Mouse (Mus musculus): ENCODE results near the gene Stard13. TPM values are rescaled to one million over a fixed set of nuclear protein-coding genes. Genes with fewer than 3 reads are reported as not detected.
A peak's percentile ranks its signal among the peaks of the same experiment; 100 is the strongest.

Gene Stard13
- total and polyA plus RNA-seq, 3 experiments, result not detected

- peak overlapping the region; percentile 34 to 46; a peak in 3 of 4 replicates for H3K4me3 ChIP-seq (ENCODE audit: control insufficient read depth in 1 of 2, insufficient read depth in 1 of 2, low read depth in 2 of 2, low read length in 2 of 2)
- H3K9me3 ChIP-seq (replicated peaks; ENCODE audit: insufficient read depth, low read length), result no peaks in the 10 kb centered on the region
- H3K27ac ChIP-seq (ENCODE audit: control insufficient read depth, low read depth, low read length), result no peak overlapping the region
- peaks cover 2 to 10% of the 10 kb centered on the region in 2 experiments for H3K4me1 ChIP-seq (ENCODE audit: control insufficient read depth in 1 of 2, insufficient read depth in 2 of 2, low read length in 2 of 2)
- no peaks in the 10 kb centered on the region for H3K27me3 ChIP-seq (ENCODE audit: control insufficient read depth in 1 of 2, insufficient read depth in 2 of 2, low read length in 2 of 2)
- H3K9ac ChIP-seq (ENCODE audit: control insufficient read depth, low read depth, low read length, poor library complexity, severe bottlenecking), result 0 out of 2 replicates have a peak overlapping the region, but pooled peaks have one; percentile 9
- no peak for TF ChIP-seq E2F4 (IDR thresholded peaks at IDR 0.05; ENCODE audit: borderline replicate concordance, low read depth, low read length)
- peak; percentile 75 for TF ChIP-seq ETS1 (IDR thresholded peaks at IDR 0.05; ENCODE audit: low read depth, low read length)
- peak; percentile 84 for TF ChIP-seq TCF12 (IDR thresholded peaks at IDR 0.05; ENCODE audit: low read depth, low read length)
- TF ChIP-seq POLR2AphosphoS5 (IDR thresholded peaks at IDR 0.05; ENCODE audit: borderline replicate concordance, low read depth, low read length), result no peak
- peak; percentile 63 for TF ChIP-seq GATA1 (IDR thresholded peaks at IDR 0.05; ENCODE audit: low read depth, low read length)
- no peak for TF ChIP-seq UBTF (IDR thresholded peaks at IDR 0.05; ENCODE audit: borderline replicate concordance, insufficient read depth, low read depth, low read length)
- TF ChIP-seq MAX (IDR thresholded peaks at IDR 0.05; ENCODE audit: low read length), result no peak
- peak in 1 of 2 experiments; percentile 78; a peak in 3 of 4 replicates for TF ChIP-seq EP300 (IDR thresholded peaks at IDR 0.05; ENCODE audit: low read depth in 1 of 2, low read length in 2 of 2)
- no peak for TF ChIP-seq USF1 (IDR thresholded peaks at IDR 0.05; ENCODE audit: low read depth, low read length)
- peak; percentile 43 for DNase-seq (ENCODE audit: low read depth, low spot score)
- no peaks in the 10 kb centered on the region for H3K79me2 ChIP-seq (ENCODE audit: control insufficient read depth, insufficient read depth, low read length, poor library complexity)
- peaks cover 0 to 3% of the 10 kb centered on the region in 2 experiments; a peak in 2 of 4 replicates for H3K36me3 ChIP-seq (ENCODE audit: control insufficient read depth in 1 of 2, insufficient read depth in 2 of 2, low read length in 2 of 2)
Measured at GRCm38 (mm10) chr5:151248671-151249620, 15.3 kb upstream of the Stard13 start.

- no peaks in the 10 kb centered on the region for H3K9me3 ChIP-seq (replicated peaks; ENCODE audit: insufficient read depth, low read length)
- no peak for DNase-seq (ENCODE audit: low read depth, low spot score)
- H3K9ac ChIP-seq (ENCODE audit: control insufficient read depth, low read depth, low read length, poor library complexity, severe bottlenecking), result no peak overlapping the region
- H3K4me3 ChIP-seq (ENCODE audit: control insufficient read depth in 1 of 2, insufficient read depth in 1 of 2, low read depth in 2 of 2, low read length in 2 of 2), result no peak overlapping the region; a peak in 1 of 4 replicates
- no peaks in the 10 kb centered on the region for H3K27me3 ChIP-seq (ENCODE audit: control insufficient read depth in 1 of 2, insufficient read depth in 2 of 2, low read length in 2 of 2)
- no peak for TF ChIP-seq MEF2A (IDR thresholded peaks at IDR 0.05; ENCODE audit: extremely low read depth, insufficient replicate concordance, low read depth, low read length, poor library complexity, severe bottlenecking)
- TF ChIP-seq ZNF384 (IDR thresholded peaks at IDR 0.05; ENCODE audit: low read depth, low read length), result no peak
- no peak for TF ChIP-seq CTCF (IDR thresholded peaks at IDR 0.05 in 2 of 3, conservative IDR thresholded peaks at IDR 0.05 in 1 of 3; ENCODE audit: control insufficient read depth in 1 of 3, insufficient read depth in 1 of 3, low read depth in 2 of 3, low read length in 3 of 3, poor library complexity in 1 of 3, severe bottlenecking in 1 of 3)
- TF ChIP-seq SIN3A (IDR thresholded peaks at IDR 0.05; ENCODE audit: low read length), result no peak
- TF ChIP-seq ZC3H11A (IDR thresholded peaks at IDR 0.05; ENCODE audit: low read depth, low read length), result no peak
- no peak for TF ChIP-seq KAT2A (conservative IDR thresholded peaks at IDR 0.05; ENCODE audit: low read depth, low read length)
- no peak for TF ChIP-seq POLR2A (IDR thresholded peaks at IDR 0.05; ENCODE audit: control insufficient read depth in 1 of 2, insufficient read depth in 1 of 2, low read depth in 1 of 2, low read length in 2 of 2, poor library complexity in 1 of 2)
- no peak for TF ChIP-seq MYB (IDR thresholded peaks at IDR 0.05; ENCODE audit: low read depth, low read length)
- TF ChIP-seq E2F4 (IDR thresholded peaks at IDR 0.05; ENCODE audit: borderline replicate concordance, low read depth, low read length), result no peak
- TF ChIP-seq POLR2AphosphoS5 (IDR thresholded peaks at IDR 0.05; ENCODE audit: borderline replicate concordance, low read depth, low read length), result no peak
- no peak for TF ChIP-seq HCFC1 (IDR thresholded peaks at IDR 0.05; ENCODE audit: low read depth, low read length)
- TF ChIP-seq RAD21 (IDR thresholded peaks at IDR 0.05; ENCODE audit: low read depth, low read length), result no peak
- no peak for TF ChIP-seq GABPA (IDR thresholded peaks at IDR 0.05; ENCODE audit: low read depth, low read length)
- TF ChIP-seq UBTF (IDR thresholded peaks at IDR 0.05; ENCODE audit: borderline replicate concordance, insufficient read depth, low read depth, low read length), result no peak
- no peak for TF ChIP-seq CHD1 (IDR thresholded peaks at IDR 0.05; ENCODE audit: low read depth, low read length)
- TF ChIP-seq ETS1 (IDR thresholded peaks at IDR 0.05; ENCODE audit: low read depth, low read length), result no peak
- no peak for TF ChIP-seq ELF1 (IDR thresholded peaks at IDR 0.05; ENCODE audit: low read depth, low read length)
- no peak overlapping the region for H3K27ac ChIP-seq (ENCODE audit: control insufficient read depth, low read depth, low read length)
- H3K4me1 ChIP-seq (ENCODE audit: control insufficient read depth in 1 of 2, insufficient read depth in 2 of 2, low read length in 2 of 2), result peaks cover 2 to 10% of the 10 kb centered on the region in 2 experiments
- no peaks in the 10 kb centered on the region for H3K79me2 ChIP-seq (ENCODE audit: control insufficient read depth, insufficient read depth, low read length, poor library complexity)
- H3K36me3 ChIP-seq (ENCODE audit: control insufficient read depth in 1 of 2, insufficient read depth in 2 of 2, low read length in 2 of 2), result peaks cover 0 to 3% of the 10 kb centered on the region in 2 experiments; a peak in 2 of 4 replicates
Measured at GRCm38 (mm10) chr5:151248084-151248483, 14.4 kb upstream of the Stard13 start.

Measured in MEL (cell line).